Mouse (Mus musculus) mouse trophoblast stem cell (cell line): ENCODE results near the gene Slbp.

Experiments used
- in situ Hi-C, 2 experiments: fragments of 300-500 bp; cut with MseI, MboI; formaldehyde crosslinking; loops; 2 replicates in 1 of 2; 3 replicates in 1 of 2; pipeline ENCODE4 v1.15.1; 2025

The Slbp gene

DNA sequence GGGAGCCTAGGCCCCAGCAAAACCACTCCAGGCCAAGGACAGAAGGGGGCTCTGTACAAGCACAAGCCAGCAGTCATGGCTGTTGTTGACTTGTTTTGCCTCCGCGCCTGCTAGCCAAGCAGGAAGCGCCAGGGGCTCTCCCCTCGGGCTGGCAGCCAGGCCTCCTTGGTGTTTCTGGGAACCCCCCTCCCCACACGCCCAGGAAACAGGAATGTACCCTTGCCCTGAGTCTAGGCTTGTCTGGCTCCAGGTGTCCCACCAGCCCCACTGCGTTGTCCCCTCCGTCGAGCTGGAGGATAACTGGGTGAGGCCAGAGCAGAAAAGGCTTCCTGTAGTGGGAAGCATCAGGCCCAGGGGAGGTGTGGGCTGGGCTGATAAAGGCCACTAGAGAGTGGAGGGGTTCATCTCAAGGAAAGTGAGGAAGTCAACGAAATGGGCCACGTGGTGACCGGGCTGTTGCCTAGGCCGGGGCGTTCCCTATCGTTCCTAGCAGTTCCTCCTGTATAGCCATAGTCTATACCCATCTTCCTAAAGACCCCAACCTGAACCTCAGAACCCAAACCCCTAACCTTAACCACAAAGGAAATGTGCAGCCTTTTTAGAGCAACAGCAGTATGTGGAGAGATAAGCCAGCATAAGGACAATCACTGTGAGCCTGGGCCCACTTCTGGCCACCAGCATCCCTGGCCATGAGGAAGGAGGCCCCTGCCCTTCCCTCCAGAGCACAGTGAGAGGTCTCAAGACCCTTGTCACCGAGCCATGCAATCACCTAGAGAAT lies 29.4 kb upstream of the Slbp start:
- in situ Hi-C loops = loop anchor here in 1 of 2 experiments (5.0 kb wide), 1 partner anchor 46 kb away; no protein-coding TSS in a partner anchor

DNA sequence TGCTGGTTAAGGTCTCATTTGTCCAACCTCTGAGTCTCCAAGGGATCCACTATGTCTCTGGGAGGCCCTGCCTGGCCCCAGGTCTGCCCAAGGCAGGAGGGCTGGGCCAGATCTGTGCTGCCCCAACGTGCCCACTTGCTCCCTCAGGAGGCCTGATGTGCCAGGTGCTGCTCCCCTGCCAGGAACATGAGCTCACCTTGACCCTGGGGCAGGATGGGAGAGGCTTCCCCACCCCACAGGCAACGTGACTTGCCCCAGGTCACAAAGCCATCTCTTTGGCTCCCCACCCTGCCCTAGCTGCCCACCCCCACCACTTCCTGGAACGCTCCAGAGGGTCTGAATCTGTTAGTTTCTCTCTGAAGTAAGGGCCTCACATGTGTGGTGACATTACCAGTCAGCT lies 28.7 kb upstream of the Slbp start:
- in situ Hi-C loops = loop anchor here in 1 of 2 experiments (5.0 kb wide), 1 partner anchor 46 kb away; no protein-coding TSS in a partner anchor

DNA sequence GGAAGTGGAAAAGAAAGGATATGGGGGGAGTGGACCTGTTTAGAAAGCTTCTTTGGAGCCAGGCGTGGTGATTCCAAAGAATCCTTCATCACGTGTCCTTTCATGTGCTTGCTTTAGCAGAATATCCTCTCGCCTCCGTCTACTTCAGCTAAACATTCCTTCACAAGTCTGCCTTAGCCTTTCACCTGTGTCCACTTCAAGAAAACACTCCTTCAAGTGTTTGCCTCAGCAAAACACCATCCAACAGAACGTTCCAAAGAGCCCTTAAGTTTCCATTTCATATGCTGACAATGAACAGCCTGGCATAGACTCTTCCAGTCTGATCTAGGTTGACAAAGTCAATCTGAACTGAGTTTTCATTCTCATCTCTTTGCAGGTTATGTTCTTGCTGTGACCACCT lies 25.9 kb upstream of the Slbp start:
- in situ Hi-C loops = no loop called here

DNA sequence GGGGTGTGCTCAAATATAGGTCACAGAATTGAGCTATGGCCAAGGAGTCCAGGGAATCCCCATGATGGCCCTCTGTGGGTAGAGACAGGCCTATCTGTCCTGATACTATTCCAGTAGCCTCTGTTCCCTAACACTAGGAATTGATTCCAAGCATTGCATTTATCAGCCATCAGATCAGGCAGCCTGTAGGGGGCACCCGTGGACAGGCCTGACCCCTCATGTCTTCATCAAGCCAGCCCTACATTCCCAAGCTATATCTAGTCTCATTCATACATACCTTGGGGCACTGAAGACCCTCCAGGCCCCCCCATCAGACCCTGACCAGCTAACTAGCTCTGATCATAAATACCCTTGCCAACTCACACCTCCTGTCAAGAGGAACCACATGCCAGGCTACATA lies 23.6 kb upstream of the Slbp start:
- in situ Hi-C loops = no loop called here

DNA sequence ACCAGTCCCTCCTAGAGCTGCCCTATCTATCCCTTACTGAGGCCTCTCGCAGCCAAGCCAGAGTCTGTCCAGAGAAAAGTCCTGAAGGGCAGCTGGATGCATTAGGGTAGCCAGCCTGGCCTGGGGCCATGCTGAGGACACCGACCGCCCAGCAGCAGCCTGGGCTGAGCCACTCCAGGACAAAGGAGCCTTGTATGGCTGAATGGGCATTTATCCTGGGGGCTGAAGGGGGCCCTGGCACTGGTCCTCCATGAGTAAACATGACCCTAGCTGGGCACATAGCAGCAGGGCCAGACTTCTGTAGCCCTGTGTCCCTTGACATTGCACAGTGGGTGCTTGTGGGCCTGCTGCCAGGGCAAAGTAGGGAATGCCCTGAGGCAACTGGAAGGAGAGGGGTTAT lies 22.1 kb upstream of the Slbp start:
- in situ Hi-C loops = no loop called here

DNA sequence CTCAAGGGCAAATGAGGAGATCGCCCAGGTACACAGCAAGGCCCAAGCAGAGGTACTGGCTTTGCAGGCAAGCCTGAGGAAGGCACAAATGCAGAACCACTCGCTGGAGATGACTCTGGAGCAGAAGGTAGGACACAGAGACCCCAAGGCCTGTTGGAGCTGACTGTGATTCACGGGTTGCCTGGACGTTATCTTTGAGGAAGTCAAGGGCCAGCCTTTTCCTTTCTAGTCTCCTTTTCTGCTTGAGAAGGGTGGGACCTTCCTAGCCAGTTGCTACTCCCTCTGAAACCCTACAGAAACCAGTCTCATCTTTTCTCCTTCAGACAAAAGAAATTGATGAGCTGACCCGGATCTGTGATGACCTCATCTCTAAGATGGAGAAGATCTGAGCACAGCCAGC lies 19.3 kb upstream of the Slbp start:
- in situ Hi-C loops = no loop called here

DNA sequence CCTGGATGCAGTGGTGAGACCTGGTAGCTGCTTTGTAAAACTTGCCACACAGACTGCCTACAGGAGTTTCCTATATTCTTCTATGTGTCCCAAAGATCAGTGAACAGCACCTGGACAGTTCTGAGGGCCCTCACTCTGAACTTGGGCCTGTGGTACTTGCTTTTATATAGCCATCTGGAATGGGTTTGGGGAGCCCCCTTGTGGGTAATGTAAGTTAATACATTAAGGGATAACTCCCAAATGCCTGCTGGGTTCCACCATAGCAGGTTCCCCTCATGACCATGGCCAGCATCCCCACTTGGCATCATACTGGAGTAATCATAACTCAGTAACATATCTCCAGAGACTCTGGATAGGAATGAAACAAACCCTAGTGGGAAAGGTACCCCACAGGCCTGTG lies 15.8 kb upstream of the Slbp start:
- in situ Hi-C loops = no loop called here

DNA sequence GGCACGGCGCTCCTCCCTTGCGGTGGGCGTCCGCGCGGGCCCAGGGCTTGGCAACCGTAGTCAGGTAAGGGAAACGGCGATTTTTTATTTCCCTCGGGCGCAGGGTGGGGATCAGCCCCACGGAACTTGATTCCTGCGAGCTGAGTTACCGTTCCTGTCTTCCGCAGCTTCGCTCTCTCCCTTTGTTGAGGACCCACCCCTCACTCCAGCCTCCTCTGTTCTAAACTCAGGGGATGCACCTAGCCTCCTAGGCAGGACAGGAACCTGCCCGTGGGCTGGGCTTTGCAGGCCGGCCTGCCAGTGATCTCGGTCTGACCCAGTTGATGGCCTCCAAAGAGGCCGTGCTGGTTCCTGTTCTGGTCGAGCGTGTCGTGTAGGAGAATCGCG lies 6.3 kb upstream of the Slbp start:
- in situ Hi-C loops = no loop called here

DNA sequence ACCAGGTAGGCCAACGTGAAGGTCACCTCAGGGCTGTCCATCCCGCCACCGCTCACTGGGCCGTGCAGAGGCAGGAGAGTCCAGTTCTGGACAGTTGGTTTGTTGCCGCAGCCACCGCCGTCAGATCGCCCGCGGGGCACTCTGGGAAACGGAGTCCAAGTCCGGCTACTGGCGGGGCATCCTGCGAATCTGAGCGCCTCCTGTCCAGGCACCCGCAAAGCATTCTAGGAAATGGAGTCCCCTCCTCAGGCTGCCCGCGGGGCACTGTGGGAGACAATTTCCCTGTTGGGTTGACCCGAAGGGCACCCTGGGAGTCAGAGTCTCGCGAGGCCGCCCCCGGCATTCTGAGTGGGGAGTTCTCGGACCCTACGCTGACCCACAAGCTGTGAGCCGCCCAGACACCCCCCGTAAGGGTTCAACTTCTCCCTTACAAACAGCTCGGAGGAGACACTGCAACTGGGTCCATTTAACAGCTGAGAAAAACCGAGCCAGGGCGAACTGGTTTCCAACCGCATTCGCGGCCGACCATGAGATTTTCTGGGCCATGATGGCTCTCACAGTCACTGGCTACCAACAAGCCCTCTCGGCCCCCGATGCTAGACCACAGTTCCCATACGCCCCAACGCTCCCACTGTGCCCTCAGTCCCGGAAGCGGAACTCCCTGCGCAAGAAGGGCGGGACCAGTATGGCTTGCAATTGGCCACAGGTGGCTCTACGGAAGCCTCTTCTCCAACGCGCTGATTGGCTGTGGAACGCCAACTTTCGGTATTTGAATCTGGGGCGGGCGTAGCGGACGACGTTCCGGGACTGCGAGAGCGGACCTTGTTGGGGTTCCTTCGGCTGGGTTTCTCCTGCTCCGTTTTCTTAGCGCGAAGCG lies 5.7 kb upstream of the Slbp start, which contains the start of the genes Tacc3 and Tmem129:
Gene Tacc3 (plus strand): TSS at position 342 of the 877 bp plus-strand sequence.
Gene Tmem129 (minus strand): TSS at position 630 of the 877 bp plus-strand sequence.
- in situ Hi-C loops = no loop called here

DNA sequence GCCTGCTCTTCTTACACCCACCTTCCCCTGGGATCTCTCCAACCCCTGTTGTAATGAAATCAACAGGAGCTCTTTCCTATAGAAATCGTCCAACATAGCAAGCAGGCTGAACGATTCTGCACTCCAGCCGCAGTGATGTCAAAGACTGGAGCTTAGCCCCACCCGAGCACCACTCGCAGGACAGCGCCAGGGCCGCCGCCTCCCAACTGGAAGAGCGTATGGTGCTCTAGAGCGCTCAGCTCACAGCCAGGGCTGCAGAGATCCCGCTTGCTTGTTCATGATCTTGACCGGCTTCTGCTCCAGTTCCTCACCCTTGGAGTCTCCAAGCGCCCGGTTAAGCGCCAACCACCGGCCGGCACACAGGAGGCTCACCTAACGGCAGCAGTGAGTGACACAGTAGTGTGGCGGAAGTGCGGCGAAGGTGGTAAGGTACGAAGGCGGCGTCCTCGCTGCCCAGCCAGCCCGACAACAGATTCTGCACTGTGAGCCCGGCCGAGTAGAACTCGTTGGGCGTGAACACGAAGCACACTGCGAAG lies 4.9 kb upstream of the Slbp start:
- in situ Hi-C loops = no loop called here

DNA sequence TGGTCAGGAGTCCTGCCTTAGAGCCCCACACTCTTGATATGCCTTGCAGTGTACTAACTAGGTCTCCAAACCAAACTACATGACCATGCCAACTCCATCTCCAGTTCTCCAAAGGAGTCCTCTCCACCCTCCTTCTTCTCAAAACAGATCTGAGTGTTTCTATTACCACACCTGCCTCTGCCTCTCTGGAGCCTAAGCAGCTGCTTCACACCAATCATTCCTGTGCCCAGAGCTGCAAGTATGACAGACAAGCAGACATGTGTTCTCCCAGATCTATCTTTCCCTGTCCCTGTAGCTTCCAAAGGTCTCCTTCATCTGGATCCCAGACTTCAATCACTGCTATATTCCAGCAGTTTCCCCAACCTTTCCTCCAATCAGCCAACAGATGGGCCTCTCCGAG lies 4.4 kb upstream of the Slbp start:
- in situ Hi-C loops = no loop called here

DNA sequence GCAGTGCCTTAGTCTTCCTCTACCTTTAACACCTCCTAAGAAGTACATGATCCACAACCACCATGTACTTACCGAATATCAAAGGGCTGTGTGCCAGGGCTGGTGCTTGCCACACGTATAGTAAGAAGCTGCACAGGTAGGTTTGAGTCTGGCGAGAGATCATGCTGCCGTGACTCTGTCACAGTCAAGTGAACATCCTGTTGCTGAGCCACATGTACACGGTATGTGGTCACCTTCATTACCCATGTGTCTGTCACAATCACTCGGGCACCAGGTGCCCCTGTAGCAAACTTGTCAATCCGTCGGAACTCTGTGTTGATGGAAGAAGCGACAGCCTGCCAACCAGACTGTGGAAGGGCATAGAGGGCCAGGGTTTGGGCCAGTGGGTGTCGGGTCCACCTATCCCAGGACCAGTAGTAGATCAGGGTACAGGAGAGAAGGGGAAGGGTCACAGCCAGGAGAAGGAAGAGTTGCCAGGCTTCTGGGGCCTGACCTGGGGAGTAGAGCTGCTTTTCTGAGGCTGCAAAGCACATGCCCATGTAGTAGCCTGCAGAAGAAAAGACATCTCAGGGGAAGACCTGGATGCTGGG lies 3.0 kb upstream of the Slbp start:
- in situ Hi-C loops = no loop called here

DNA sequence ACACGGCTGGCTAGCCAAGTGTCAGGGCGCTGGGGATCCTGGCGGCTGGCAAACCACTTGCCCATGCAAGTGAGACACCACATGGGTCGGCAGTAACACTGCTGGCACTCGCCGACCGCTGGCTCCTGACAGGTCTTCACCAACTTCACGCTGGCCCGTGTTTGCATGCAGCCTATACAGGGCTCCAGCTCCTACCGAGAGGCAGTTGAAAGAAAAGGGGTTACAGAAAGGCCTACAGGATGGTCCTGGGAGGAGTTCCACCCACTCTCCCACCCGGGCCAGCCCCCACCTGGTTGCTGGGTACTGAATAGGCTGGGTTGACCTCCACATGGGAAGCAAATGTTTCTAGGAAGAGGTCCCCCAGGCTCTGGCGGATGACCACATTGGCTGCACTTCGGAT lies 2.0 kb upstream of the Slbp start:
- in situ Hi-C loops = no loop called here

DNA sequence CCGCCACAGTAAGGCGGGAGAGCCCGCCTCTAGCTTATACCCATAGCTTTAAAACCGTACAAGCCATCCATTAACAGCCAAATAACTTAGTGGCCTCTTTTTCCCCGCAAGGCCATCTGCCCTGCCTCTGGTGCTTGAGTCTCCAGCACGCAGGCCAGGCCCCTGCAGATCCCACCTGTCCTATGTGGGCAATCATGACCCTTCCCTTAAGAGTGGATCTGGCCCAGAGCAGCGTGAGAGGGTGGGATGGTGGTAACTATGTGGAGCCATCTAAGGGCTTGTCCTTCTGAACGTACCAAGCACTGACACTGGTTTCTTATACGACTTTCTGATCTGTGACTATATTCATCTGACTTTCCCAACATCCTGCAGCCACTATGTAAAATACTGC lies 404 bp upstream of the Slbp start:
- in situ Hi-C loops = no loop called here

DNA sequence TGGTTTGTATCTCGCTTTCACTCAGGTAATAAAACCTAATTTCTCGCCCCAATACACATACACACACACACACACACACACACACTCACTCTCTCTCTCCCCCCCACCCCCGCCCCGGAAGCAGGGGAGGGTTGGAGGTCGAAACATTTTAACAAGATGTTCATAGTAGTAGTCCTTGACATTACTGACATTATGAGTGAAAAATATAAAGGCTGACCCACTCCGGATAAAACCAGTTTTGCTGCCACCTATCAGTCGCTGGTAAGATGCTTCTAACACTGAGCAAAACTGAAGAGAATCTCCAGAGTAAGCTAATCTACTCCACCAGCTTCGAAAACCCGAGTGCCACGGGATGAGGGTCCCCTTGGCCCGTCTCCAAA lies 843 bp downstream of the Slbp start:
- in situ Hi-C loops = no loop called here

DNA sequence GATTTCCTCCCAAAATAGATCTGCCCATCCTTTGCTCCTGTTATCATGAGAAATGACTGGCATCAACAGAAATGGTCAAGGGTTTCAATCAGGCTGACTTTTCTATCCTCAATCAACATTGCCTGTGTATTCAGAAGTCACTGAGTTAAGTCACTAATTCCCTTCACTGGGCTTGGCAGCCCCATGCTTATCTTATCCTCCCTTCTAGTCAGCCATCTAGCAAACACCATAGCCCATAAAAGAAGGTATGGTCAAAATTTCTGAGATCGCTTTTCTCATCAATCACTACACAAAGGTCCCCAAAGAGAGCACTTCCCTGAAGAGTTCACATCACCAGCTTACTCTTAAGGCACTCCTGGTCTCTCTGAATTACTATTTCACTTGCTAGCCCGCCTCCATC lies 1.4 kb downstream of the Slbp start:
- in situ Hi-C loops = no loop called here

DNA sequence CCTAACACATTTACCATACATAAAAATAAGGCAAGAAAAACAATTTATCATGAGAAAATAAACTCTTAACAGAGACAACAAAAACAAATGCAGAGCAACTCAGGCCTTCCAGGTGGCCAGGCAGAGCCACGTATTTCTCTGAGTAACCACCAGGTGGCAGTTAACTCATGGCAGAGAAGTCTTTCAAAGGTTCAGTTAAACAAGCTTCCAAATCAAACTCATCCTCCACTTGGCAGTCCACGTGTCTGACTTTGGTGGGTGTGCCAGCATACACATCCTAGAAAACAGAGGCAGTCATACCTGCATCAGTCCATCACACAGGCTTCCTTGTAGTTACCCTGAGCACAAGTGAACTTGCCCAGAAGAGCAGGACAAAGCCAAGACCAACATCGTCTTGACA lies 11.7 kb downstream of the Slbp start:
- in situ Hi-C loops = no loop called here

DNA sequence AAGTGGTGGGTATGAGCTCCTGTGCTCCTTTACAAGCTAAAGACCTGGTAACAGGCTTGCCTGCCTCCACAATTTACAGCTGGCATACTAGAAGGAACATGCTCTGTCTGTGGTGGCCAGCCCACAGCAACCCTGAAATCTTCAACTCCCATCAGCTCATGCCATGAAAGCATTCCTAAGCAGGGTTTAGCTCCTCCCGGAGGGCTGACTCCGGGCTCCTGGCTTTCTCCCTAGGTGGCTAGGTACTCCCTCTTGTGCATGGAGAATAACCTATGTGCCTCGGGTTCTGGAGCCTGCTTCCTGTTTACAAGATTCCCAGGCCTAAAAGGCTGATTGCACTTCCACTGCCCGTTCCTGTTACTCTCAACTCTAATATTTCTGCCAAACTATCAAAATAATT lies 13.5 kb downstream of the Slbp start:
- in situ Hi-C loops = no loop called here

DNA sequence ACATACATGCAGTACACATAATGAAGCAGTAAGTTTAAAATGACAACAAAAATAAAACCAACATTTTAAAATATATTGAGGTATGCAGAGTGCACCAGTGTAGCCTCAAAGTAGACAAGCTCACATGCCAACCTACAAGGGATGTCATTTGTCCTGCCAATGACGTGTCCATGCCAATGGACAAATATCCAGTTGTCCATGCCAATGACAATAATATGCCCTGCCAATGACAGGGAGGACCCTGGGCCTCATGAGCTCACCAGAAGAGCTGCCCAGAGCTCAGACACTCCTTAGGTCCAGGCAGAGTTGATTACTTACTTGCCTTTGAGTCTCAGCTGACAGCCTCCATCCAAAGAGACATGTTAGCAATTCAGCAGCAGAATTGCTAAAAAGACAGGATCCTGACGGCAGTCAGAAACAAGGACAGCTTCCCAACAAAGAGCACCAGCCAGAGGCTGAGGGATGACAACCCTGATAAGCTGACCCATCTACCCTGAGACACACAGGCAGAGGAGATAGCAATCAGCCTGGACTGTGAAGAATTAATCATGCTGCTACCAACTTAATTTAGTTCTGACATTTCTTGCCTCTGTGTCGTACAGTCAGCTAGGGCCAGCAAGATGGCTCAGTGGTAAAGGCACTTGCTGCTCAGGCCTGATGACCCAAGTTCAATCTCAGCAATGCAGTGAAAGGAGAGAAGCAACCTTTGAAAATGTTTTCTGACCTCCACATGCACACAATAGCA lies 14.6 kb downstream of the Slbp start:
- in situ Hi-C loops = no loop called here

DNA sequence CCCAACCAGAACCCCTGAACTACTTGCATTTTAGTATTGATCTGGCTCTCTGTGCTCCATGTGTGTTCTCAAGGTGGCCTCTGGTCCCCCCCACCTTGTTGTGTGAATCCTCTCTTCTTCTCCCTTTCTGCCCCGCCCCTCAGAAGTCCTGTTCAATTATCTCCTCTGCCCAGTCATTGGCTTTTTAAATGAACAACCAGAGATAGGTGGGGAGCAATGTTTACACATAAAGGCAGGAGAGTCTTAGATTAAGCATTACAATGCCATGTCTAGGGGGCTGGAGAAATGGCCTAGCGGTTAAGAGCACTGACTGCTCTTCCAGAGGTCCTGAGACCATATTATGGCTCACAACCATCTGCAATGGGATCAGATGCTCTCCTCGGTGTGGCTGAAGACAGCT lies 17.0 kb downstream of the Slbp start:
- in situ Hi-C loops = no loop called here

DNA sequence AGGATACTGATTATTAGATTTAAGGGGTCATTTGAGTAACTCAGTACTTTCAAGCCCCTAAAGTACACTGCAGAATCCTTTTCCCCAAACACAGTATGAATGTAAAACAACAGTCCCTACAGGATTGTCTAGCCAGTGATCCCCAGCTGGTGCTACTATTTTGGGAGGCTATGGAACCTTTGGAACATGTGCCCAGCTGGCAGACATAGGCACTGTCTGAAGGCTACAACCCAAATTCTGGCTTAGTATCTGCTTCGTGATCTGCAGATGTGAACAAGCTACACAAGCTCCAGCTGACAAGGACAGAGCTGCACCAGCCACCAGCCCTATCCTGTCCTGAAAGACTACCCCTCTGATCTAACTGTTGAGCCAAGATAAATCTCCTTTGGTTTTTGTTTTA lies 19.8 kb downstream of the Slbp start:
- in situ Hi-C loops = no loop called here

DNA sequence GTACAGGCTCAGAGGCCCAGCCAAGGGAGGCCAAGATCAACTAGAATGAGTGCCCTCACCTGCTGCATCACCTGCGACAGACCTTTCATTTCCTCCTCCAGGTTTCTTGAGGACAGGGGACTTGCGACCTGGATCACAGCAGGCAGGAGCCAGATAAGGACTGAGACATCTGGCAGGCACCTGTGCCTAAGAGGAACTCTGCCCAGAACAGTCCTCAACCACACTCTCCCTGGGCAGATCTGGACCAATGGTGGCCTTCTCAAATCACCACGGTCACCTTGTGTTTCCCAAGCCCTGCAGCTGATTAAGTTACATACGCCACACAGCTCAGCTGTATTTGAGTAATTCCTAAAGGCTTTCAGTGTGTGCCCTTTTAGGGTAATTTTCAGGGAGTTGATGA lies 21.8 kb downstream of the Slbp start:
- in situ Hi-C loops = no loop called here
